Mouse (Mus musculus): ENCODE measurements around the gene Ptar1.
A peak's percentile ranks its signal among the peaks of the same experiment; 100 is the strongest.

Ptar1 gene

DNA sequence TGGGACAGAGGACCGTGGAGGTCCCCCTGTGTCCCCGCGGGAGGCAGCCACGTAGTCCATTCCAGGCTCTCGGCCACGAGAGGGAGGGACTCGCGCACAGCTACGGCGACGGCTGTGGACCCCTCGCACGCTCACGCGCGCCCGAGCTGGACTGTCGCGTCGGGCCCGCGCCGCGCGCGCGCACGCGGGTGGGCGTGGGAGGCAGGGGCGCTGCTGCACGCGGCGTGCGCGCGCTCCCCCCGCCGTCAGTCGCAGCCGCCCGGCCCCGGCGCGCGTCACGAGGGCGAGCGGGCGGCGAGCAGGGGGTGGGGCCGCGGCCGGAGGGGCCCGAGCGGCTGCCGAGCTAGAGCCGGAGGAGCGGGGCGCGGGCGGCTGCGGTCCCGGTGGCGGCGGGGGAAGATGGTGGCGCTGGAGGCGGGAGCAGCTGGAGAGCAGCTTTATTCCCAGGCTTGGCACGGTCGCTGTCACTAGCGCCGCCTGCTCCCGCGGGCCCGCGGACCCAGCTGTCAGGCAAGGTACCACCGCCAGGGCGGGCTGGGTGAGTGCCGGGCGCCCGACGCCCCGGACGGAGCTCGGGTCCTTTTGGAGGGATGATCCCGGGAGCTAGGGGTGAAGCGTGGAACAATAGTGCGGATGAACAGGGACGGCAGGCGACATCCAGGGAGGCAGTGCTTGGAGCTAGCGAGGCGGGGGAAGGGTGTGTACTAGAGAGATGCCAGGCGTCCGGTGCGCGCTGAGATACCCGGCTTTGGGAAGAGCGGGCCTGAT, 71.5 kb downstream of the Ptar1 start, which contains the start of gene Apba1:
Gene Apba1, plus strand, starts transcription at position 334 of the 768 bp plus-strand sequence.
- DNase-seq (ENCODE audit: low spot score): peak; percentile 28

DNA sequence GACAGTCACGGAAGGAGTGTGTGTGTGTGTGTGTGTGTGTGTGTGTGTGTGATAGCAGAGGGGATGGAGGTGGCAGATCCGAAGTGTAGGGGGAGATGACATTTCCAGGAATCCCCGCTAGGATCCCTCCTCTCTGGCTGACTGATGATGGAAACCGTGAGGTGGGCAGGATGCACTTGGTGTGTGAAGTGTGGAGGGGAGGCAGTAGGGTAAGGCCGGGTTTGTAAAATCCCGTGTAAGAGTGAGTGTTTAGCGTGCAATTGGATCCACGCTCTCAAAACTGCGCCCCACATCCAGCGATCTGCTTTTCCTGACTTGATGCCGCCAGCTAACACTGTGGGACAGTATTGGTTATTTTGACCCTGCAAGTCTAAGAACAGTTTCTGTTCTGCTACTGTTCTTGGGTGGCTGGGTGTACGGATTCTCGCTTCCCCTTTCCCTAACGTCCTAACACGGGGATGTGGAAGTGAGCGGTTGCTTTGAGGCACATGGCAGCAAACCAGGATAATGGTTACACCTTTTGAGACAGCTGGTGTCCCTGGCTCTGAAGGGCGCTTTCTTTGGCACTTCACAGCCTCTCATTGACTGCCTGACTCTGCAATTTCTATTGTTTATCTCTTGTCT, 72.2 kb downstream of the Ptar1 start:
- DNase-seq (ENCODE audit: low spot score): no peak

DNA sequence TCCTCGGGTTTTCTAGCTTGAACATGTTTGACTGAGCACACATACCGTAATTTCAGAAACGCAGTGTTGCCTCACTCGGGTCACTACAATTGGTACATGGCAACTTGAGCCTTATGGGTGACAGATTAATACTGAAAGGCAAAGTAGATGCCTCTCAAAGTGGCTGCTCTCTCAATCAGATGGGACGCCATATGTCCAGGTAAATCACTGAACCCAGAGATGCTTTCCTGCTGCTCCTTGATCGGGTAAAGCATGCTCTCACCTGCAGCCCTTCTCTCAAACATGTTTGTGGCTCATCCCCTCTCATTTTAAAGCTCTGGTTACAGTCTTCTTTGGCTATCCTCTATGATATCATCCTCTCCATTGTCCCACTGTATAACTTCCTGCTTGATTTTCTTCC, 76.1 kb downstream of the Ptar1 start:
- DNase-seq (ENCODE audit: low spot score): no peak

DNA sequence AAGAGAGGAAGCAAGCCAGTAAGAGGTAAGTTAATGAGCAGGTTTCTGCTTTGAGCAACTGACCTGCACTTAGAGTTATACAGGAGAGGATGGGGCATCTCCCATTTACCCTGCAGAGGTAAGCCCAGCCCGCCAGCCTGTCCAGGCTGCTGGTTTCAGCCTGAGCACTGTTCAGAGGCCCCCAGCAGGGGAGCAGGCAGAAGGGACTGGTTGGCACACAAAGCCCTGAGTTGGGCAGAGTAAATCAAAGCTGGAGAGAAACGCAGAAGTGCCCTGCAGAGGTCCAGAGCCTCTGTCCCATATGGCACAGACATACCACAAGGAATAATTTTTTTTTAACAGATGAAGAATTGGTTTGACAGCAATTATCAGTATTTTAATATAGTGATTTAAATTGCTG, 76.8 kb downstream of the Ptar1 start:
- no peak for DNase-seq (ENCODE audit: low spot score)

DNA sequence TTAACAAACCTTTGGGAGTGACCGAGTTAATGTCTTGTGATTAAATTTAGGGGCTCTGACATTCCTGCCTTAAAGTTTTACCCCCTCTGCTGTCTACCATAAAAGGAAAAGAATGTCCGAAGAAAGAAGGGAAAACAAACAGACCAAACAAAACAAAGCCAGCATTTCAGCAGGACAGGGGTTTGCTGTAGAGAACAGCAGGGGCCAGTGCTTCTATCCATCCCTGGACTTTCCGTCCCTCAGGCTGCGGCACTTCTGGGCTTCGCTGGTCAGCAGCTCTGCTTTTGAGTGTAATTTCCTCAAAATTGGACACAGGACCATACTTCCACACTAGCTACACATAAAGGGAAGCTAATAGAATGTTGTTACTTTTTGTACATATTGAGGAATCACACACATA, 81.6 kb downstream of the Ptar1 start:
- DNase-seq (ENCODE audit: low spot score): no peak

DNA sequence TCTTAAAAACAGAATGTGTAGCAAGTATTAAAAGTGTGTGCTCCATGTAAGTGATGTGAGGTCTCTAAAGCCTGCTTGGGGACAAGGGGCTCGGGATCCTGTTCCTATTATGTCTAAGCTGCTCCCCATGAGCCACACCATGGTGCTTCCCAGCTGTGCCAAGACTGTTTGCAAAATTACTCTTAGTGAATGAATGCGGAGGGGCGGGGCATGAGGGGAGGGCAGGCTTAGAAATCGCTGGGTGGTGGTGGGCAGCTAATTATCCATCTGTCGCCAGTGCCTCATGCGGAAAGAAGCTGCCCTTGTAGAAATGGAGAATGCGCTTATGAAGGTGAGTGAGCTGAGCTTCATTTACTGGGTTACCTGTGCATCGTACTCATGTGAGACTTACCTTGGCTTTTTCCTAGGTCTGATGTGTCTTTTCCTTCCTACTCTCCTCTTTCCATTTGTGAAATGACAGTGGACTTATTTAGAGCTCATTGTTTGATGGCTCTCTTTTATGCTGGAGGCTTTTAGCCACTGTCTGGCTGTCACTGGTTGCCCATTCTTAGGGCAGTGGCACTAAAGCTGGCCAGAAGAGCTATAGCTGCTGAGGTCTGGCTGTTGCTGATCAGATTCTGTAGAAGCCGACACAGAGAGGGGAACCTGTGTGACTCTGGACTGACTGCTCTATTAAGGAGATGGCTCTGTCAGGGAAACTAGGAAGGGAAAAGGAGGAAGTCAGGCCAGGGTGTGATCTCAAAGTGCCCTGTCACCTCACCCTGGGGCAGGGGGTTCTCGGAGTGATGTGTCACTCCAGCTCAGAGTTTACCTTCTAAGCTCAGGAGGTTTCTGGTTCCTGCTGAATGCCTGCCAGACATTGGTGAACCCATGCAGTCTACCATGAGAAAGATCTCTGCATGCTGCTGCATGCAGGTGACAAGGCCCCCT, 83.5 kb downstream of the Ptar1 start:
- no peak for DNase-seq (ENCODE audit: low spot score)

DNA sequence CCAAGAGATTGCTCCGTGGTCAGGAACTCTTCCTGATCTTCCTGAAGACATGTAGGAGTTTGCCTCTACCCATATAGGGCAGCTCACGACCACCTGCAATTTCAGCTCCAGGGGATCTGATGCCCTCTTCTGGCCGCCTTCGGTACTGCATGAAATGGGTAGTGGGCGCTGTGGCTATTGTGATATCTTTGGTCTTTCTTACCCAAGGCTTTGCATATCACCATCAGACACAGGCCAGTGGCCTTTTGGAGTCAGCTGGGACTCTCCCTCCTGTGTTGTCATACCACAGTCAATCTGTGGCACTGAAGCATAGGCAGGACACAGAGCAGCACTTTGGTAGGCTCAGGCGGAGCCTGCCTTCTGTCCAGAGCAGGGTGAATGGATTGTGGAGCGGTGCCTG, 84.7 kb downstream of the Ptar1 start:
- no peak for DNase-seq (ENCODE audit: low spot score)

DNA sequence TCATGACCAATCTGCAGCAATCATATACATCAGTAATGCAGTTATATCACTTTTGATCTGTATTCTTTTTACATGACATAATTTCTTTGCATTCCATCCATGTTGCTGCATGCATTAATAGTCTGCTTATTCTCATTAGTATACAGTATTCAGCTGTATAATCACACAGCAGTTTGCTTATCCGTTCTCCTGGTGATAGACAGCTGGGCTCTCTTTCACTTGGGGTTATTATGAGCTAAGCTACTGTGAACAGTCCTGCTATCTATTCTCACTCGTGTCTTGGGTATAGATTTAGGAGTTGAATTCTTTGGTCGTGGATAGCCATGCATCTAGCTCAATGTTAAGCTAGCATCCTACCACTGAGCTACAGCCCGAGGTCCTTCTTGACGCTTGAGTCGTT, 88.1 kb downstream of the Ptar1 start:
- DNase-seq (ENCODE audit: low spot score): no peak

DNA sequence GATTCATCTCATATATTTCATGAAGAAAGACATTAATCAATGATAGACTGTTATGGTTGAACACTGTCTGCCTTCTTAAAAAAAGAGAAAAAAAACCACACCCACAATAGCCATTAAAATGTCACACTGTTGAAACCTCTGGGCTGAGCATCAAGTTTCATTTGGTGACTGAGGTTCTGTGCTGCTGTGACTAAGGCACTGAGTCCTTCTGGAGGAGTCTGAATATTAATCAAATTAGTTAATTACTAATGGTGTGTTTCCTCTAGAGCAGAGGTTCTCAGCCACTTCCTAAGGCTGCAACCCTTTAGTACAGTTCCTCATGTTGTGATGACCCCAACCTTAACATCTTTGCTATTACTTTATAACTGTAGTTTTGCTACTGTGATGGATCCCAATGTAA, 91.9 kb downstream of the Ptar1 start:
- DNase-seq (ENCODE audit: low spot score): no peak

DNA sequence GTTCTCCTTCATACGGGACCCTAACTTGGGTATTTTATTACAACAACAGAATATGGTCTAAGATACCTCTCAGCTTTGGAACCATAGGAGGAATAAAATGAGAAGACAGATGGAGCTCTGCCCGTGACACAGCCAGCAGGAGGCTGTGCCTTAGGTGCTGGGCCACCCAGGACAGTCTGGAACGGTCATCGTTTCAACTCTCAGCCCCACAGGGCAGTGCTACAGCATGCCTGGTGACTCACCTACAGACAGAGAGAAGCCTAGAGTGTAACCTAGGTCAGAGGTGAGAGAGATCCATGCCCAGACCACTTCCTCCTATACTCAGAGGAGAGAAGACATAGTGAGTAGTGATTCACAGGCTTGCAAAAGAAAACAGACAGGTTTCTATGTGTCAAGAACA, 92.9 kb downstream of the Ptar1 start:
- DNase-seq (ENCODE audit: low spot score): no peak

Measured in adipocyte (in vitro differentiated cells).